Comparison of ENCODE assay signal across 11 mouse cellular contexts in the genomic region with DNA sequence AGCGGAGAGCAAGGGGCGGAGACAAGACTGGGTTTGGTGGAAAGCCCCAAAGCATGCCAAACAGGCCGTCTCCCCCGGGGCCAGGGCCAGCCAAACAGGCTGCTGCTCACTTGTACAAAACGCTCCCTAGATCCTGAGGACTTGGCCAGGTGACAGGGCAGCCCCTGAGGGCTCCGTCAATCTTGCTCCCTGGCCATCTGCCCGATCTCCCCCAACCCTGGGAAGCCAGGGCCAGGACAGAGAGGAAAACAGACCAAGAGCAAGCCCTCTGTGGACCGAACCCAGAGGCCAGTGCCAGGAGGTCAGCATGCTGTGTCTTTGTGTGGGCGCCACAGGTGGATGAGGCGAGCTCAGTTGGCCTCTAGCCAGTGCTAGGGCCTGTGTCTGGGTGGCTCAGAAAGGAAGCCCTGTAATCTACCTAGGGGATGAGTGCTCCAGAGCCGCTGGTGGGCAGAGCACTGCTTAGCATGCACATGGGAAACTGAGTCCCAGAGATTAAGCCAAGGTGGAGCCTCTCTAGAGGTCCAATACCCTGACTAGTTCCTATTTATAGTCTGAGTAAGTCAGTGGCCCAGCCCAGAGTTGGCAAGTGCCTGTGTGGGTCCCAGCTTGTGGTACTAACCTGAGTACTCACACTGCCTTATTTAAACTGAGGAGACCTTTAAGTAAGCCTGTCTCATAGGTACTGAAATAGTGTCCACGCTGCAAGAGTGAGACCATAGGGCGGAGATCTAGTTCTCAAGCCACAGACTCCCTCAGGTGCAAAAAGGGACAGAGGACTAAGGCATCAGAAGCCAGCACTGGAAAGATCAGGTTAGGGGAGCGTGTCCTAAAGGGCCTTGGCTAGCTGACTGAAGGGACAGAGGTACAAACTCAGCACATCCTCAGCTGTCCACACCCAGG. TPM values are rescaled to one million over a fixed set of nuclear protein-coding genes. Genes with fewer than 3 reads are reported as not detected.
DNase-seq lines count a peak whose midpoint lies in the region; ATAC-seq and TF ChIP-seq lines count a peak whose summit lies in the region.
"Had no signal": no experiment of that assay in that cellular context is flagged by ENCODE, and none has a peak within 500 bp of the region (broad histone marks: within the 10 kb centered on the region; RNA-seq: fewer than 3 reads in every experiment).

No protein-coding gene starts in this region.

- ATAC-seq in hindbrain, embryonic 14.5 days (ENCODE audit: low FRiP score), result no peak; the same call in 1 of the 2 replicates
- ATAC-seq in hindbrain, embryonic 11.5 days (ENCODE audit: low FRiP score), result no peak
- ATAC-seq in heart, postnatal 0 days (ENCODE audit: insufficient read depth, low read depth), result no peak
- no peak for ATAC-seq in activated CD4-positive, CD25-positive, alpha-beta regulatory T cell, adult 4 months

- no peak overlapping the region for H3K27ac ChIP-seq in hindbrain, embryonic 14.5 days
- H3K27ac ChIP-seq in hindbrain, embryonic 11.5 days (ENCODE audit: low read depth, low read length), result no peak overlapping the region
- 0 out of 2 replicates have a peak overlapping the region, but pooled peaks have one; percentile 7 for H3K27ac ChIP-seq in heart, postnatal 0 days (ENCODE audit: low read depth)
- H3K27ac ChIP-seq in left cerebral cortex, adult 2 months, result no peak overlapping the region
- H3K27ac ChIP-seq: limb, embryonic 15.5 days; midbrain, embryonic 12.5 days had no signal

- 54% methylated on average over 14 of the region's 14 CpGs for WGBS in hindbrain, embryonic 14.5 days
- WGBS in hindbrain, embryonic 11.5 days, result 76% methylated on average over 14 of the region's 14 CpGs
- 49% methylated on average over 14 of the region's 14 CpGs for WGBS in heart, postnatal 0 days

- no peak for TF ChIP-seq CTCF in heart, postnatal 0 days (IDR thresholded peaks at IDR 0.05; ENCODE audit: low read depth)
- no peak for TF ChIP-seq CTCF in left cerebral cortex, adult 2 months (IDR thresholded peaks at IDR 0.05)

- no peaks in the 10 kb centered on the region for H3K9me3 ChIP-seq in hindbrain, embryonic 14.5 days (ENCODE audit: control insufficient read depth, low read length)
- no peaks in the 10 kb centered on the region for H3K9me3 ChIP-seq in hindbrain, embryonic 11.5 days (ENCODE audit: control insufficient read depth, low read length)
- H3K9me3 ChIP-seq in heart, postnatal 0 days (replicated peaks; ENCODE audit: control insufficient read depth, low read length), result no peaks in the 10 kb centered on the region
- H3K9me3 ChIP-seq: limb, embryonic 15.5 days; midbrain, embryonic 12.5 days had no signal

- H3K36me3 ChIP-seq in hindbrain, embryonic 14.5 days (replicated peaks; ENCODE audit: control insufficient read depth, insufficient read depth), result 0 out of 2 replicates have a peak, but pooled peaks cover 6% of the 10 kb centered on the region
- H3K36me3 ChIP-seq in hindbrain, embryonic 11.5 days (ENCODE audit: control insufficient read depth, insufficient read depth, low read length), result 0 out of 2 replicates have a peak, but pooled peaks cover 3% of the 10 kb centered on the region
- H3K36me3 ChIP-seq in heart, postnatal 0 days (replicated peaks; ENCODE audit: control insufficient read depth, insufficient read depth, low read length), result no peaks in the 10 kb centered on the region

- H3K4me3 ChIP-seq in hindbrain, embryonic 14.5 days (replicated peaks; ENCODE audit: low read length), result no peak overlapping the region
- no peak overlapping the region for H3K4me3 ChIP-seq in hindbrain, embryonic 11.5 days (ENCODE audit: low read depth, low read length)
- no peak overlapping the region for H3K4me3 ChIP-seq in heart, postnatal 0 days (ENCODE audit: low read depth, low read length)
- no peak overlapping the region for H3K4me3 ChIP-seq in left cerebral cortex, adult 2 months
- H3K4me3 ChIP-seq: limb, embryonic 15.5 days; midbrain, embryonic 12.5 days had no signal

- no peak overlapping the region for H3K9ac ChIP-seq in hindbrain, embryonic 14.5 days
- no peak overlapping the region for H3K9ac ChIP-seq in hindbrain, embryonic 11.5 days (ENCODE audit: low read depth, low read length)
- no peak overlapping the region; the same call in 1 of the 2 replicates for H3K9ac ChIP-seq in heart, postnatal 0 days (replicated peaks; ENCODE audit: low read depth, low read length)
- H3K9ac ChIP-seq: limb, embryonic 15.5 days; midbrain, embryonic 12.5 days had no signal

- no peaks in the 10 kb centered on the region for H3K27me3 ChIP-seq in hindbrain, embryonic 14.5 days (ENCODE audit: control insufficient read depth, insufficient read depth, low read length)
- H3K27me3 ChIP-seq in hindbrain, embryonic 11.5 days (ENCODE audit: control insufficient read depth, insufficient read depth, low read length), result no peaks in the 10 kb centered on the region
- 0 out of 2 replicates have a peak, but pooled peaks cover 4% of the 10 kb centered on the region for H3K27me3 ChIP-seq in heart, postnatal 0 days (ENCODE audit: control insufficient read depth, insufficient read depth, low read length)
- H3K27me3 ChIP-seq: limb, embryonic 15.5 days; midbrain, embryonic 12.5 days had no signal

- TF ChIP-seq EP300 in heart, postnatal 0 days (IDR thresholded peaks at IDR 0.05; ENCODE audit: low read depth), result no peak

- H3K4me1 ChIP-seq in hindbrain, embryonic 14.5 days (replicated peaks; ENCODE audit: control insufficient read depth, insufficient read depth, low read length), result peaks cover 30% of the 10 kb centered on the region
- peaks cover 4% of the 10 kb centered on the region for H3K4me1 ChIP-seq in hindbrain, embryonic 11.5 days (replicated peaks; ENCODE audit: control insufficient read depth, insufficient read depth, low read length)
- H3K4me1 ChIP-seq in heart, postnatal 0 days (ENCODE audit: control insufficient read depth, insufficient read depth), result peaks cover 14% of the 10 kb centered on the region

- H3K4me2 ChIP-seq in hindbrain, embryonic 14.5 days (replicated peaks), result no peak overlapping the region
- H3K4me2 ChIP-seq in hindbrain, embryonic 11.5 days (replicated peaks; ENCODE audit: low read depth, low read length), result no peak overlapping the region
- no peak overlapping the region for H3K4me2 ChIP-seq in heart, postnatal 0 days (ENCODE audit: low read depth, low read length)
- H3K4me2 ChIP-seq: limb, embryonic 15.5 days; midbrain, embryonic 12.5 days had no signal

- intact Hi-C loops in left cerebral cortex, adult 2 months (cut with DNase I), result no loop called here

- DNase-seq in hindbrain, embryonic 14.5 days (ENCODE audit: low spot score), result peak; percentile 53
- DNase-seq in hindbrain, embryonic 11.5 days (ENCODE audit: low spot score), result no peak
- peak; percentile 36 for DNase-seq in adipocyte (ENCODE audit: low spot score)
- peak; percentile 79 for DNase-seq in cerebellum, adult 9-10 months
- DNase-seq in heart, postnatal 0 days (ENCODE audit: low spot score), result no peak
- no peak for DNase-seq in left cerebral cortex, adult 2 months (ENCODE audit: extremely low spot score in 1 of 2, low spot score in 2 of 2)
- DNase-seq in thymus, postnatal 36 days, result no peak
- DNase-seq: spleen, adult 18-20 months had no signal

RNA-seq across cellular contexts. Expression of a gene that starts 6.7 kb away (rescaled TPM):
- polyA plus RNA-seq in hindbrain, embryonic 14.5 days (2014; fragmentation: Nextera tagmentation; extraction: Ambion mirVana), result 64.0 and 66.1 TPM in 2 replicates
- 31.1 and 35.9 TPM in 2 replicates for polyA plus RNA-seq in hindbrain, embryonic 11.5 days (2014; fragmentation: Nextera tagmentation; extraction: Ambion mirVana)
- 201 and 227 TPM in 2 replicates for total RNA-seq in heart, postnatal 0 days (2014; rRNA removed; ENCODE audit: low replicate concordance)
- 52.1 and 53.9 TPM in 2 replicates for polyA plus RNA-seq in heart, postnatal 0 days (2015; fragmentation: Nextera tagmentation; extraction: Ambion mirVana)
- total RNA-seq in left cerebral cortex, adult 2 months (2021), result 10 to 100 TPM; 88.7 to 94.1 TPM
- 1 to 10 TPM; 1.6 to 2.2 TPM for polyA plus RNA-seq in activated CD4-positive, CD25-positive, alpha-beta regulatory T cell, adult 4 months (2017; shearing (Covaris generic))

Comparison
In these comparisons a context has a peak if more than half of its experiments do, and no peak if none do; other contexts are left out.
1. DNase-seq: peak in hindbrain, embryonic 14.5 days (single experiment), adipocyte (single experiment) and cerebellum, adult 9-10 months (single experiment); none in hindbrain, embryonic 11.5 days (single experiment), heart, postnatal 0 days (single experiment), left cerebral cortex, adult 2 months (0 of 2) and thymus, postnatal 36 days (0 of 2).
2. RNA of a gene that starts 6.7 kb away (polyA plus RNA-seq): 64.0 to 66.1 TPM in hindbrain, embryonic 14.5 days, 52.1 to 53.9 TPM in heart, postnatal 0 days and 31.1 to 35.9 TPM in hindbrain, embryonic 11.5 days; 1.6 to 2.2 TPM in activated CD4-positive, CD25-positive, alpha-beta regulatory T cell, adult 4 months; every median in the first group is over 10 times any median in the second.